Mouse (Mus musculus) cerebellum, adult 9-10 months (tissue): Measurements from ENCODE around the gene Tppp.
"Not testable (repeated sequence)": the region's sequence is repeated elsewhere in the genome, so short reads cannot be mapped to it uniquely, and the experiment has no call there.

Source experiments
- DNase-seq: peaks from one replicate; pipeline ENCODE4 v3.0.0; 2022

The Tppp gene

GRCm38 (mm10) chr13:74008948-74009718 lies at the start of gene Tppp:
Tppp (plus strand) TSS chr13:74009407.
- DNase-seq, result peak; percentile 95

GRCm38 (mm10) chr13:73960117-73960652 lies 49.0 kb upstream of the Tppp start:
- DNase-seq, result no peak

DNA sequence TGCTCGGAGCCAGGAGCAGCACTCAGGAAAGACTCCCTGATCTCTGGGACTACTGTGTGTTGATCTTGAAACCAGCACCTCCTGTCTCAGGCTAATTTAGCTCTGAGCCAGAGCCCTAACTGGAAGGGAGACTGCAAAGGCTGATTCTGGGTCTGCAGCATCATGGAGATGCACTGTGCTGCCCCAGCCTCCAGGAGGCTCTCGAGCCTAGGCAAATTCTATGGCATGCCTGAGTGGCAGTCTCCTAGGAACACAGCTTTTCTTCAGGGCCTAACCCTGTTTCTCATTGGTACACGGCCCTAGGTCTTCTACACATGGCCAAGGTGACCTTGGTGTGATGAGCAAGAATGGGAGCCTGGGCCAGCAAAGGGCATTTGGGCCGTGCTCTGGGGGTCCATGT lies 48.0 kb upstream of the Tppp start:
- no peak for DNase-seq

GRCm38 (mm10) chr13:73963551-73963950 lies 45.7 kb upstream of the Tppp start, which contains the start of gene Zdhhc11:
Zdhhc11 (plus strand) TSS chr13:73963851.
- no peak for DNase-seq

GRCm38 (mm10) chr13:73970545-73971448 lies 38.4 kb upstream of the Tppp start:
- peak; percentile 73 for DNase-seq

DNA sequence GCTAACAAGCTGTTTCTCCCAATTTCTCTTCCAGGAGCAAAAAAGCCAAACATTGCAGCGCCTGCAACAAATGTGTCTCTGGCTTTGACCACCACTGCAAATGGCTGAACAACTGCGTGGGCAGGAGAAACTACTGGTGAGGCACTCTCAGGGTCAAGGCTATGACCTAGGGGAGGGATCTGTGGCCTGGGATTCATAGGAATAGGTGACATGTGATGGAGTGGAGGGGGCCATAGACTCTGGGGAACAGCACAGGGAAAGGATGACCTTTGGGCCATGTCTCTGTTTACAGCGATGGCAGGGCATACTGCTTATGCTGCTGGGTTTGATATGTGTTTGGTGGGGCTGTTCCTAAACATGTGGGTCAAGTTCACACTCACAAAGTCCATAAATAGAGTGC lies 34.7 kb upstream of the Tppp start:
- no peak for DNase-seq

DNA sequence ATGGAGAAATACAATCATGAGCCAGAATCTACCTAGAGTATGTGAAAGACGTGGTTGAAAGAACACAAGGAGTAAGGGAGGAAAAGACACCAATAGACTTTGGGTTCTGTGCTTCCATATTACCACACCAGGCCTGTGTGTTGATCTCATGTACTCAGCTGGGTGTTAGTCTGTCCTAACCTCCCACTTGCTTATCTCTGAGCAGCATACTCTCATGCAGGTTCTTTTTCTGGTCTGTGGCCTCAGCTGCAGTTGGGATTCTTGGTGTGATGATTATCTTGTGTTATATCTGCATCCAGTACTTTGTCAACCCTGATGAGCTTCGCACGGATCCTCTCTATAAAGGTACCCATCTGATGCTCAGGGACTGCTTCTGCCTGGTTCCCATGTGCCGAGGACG lies 32.3 kb upstream of the Tppp start:
- DNase-seq, result no peak

- no peak for DNase-seq
These were observed 18.9 kb upstream of the Tppp start for GRCm38 (mm10) chr13:73990325-73990724.

GRCm38 (mm10) chr13:73990761-73991160 lies 18.4 kb upstream of the Tppp start:
- DNase-seq, result no peak

- no peak for DNase-seq
These were observed 17.9 kb upstream of the Tppp start for GRCm38 (mm10) chr13:73991267-73991666.

GRCm38 (mm10) chr13:73996456-73996855 lies 12.8 kb upstream of the Tppp start:
- DNase-seq, result no peak

DNA sequence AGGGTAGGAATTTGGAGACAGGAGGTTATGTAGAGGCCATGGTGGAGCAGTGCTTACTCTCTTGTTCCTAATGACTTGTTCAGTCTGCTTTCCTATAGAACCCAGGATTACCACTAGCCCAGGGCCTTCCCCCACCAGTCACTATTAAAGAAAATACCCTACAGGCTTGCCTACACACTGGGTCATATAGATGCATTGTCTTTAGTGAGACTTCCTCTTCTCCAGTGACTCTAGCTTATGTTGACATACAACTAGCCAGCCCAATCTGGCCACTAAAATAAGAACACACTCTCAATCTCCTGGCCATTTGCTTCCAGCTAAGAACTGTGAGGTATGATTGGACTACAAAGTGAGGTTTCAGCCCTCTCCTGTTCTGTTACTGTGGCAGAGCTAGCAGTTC lies 8.7 kb upstream of the Tppp start:
- DNase-seq, result no peak

GRCm38 (mm10) chr13:74000961-74001360 lies 8.2 kb upstream of the Tppp start:
- DNase-seq, result no peak

- DNase-seq, result no peak
These were observed 7.7 kb upstream of the Tppp start for GRCm38 (mm10) chr13:74001492-74001891.

DNA sequence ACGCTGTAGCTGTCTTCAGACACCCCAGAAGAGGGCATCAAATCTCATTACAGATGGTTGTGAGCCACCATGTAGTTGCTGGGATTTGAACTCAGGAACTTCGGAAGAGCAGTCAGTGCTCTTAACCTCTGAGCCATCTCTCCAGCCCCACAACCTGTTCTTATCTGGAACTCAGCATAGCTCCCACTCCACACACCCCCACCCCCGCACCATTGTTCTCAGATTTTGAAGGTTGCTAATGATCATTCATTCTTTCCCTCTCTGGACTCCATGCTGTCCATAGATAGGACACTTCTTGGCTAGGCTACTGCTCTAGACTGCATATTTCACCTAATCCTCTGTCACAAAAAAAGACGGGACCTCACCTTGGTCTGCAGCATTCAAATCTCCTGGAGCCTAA lies 2.3 kb upstream of the Tppp start:
- not testable (repeated sequence) for DNase-seq

DNA sequence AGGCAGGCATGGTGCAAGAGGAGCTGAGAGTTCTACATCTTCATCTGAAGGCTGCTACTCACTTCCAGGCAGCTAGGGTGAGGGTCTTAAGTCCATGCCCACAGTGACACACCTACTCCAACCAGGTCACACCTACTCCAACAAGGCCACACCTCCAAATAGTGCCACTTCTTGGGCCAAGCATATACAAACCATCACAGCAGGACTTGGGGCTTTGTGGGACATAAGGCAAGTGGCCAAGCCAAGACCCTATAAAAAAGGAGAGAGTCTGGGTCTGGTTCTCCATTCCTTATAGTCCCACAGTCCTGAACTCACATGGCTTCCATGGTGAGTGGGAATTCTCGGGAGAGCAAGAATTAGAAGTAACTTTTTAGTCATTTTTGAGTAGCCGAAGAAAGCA lies 991 bp upstream of the Tppp start:
- peak; percentile 58 for DNase-seq

DNA sequence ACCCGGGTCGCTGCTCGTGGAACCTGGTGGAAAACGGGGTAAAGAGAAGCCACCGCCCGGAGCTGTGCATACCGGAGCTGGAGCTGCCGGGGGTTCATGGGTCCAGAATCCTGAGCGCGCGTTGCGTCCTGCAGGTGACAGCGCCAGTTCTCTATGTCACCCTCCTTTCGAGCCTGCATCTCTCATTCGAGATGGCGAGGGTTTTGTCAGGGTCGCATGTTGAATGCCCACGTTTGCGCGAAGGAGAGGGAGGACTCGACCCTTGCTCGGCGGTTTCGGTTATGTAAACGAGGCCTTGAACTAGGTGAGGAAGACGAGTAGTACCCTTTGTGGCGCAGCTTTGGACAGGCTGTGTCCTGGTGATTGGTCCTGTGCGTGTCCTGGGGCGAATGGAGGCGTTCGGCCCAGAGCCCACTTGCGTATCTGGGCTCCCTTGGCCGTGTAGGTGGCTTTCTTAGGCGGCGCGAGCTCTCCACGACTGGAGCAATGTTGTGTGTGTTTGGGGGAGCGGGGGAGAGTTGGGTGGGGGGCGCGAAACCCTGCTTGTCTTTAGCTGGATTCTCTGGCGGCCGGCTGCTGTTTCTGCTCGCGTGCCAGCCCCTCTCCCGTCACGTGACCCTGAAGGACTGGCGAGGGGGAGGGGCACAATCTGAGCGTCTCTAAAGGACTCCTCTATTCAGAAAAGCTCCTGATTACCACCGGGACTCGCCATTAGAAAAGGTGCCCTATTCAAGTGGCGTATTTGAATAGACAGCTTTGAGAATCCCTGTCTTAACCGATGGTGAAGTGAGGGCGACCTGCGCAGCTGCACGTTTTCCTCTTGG lies 796 bp downstream of the Tppp start:
- DNase-seq, result peak; percentile 88

DNA sequence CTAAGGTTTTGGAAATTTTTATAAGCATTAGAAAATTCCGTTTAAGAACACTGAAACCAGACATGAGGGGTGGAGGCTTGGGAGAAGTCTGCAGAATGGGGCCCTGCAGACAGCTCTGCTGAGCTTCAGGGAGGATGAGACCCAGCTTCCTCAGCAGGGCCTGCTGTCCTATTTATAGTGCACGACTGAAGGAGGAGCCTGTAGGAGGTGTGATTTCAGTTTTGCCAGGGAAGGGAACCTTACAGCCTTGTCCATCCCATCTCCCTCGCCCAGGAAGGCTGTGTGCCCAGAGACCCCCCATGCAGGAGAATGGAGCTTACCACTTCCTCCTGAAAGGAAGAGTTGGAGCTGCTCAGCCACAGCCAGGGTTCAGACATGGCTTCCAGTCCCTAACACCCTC lies 1.5 kb downstream of the Tppp start:
- DNase-seq, result peak; percentile 73

DNA sequence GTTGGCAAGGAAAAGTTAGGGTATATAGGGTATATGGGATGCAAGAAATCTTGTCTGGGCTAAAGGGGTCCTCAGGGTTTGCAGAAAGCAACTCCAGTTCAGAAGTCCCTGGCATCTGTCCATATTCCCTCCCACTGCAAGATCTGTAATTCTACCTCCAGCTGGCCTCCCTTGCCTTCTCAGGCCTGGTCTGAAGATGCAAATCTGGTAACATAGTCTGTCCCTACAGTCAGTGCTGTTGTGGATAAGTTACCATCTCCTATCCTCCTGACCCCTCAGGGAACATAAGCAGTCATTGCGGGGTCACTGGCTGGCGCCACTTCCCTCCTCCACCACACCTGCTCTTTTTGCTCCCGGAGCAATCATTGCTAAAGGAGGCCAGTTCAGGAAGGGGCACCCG lies 6.7 kb downstream of the Tppp start:
- no peak for DNase-seq

DNA sequence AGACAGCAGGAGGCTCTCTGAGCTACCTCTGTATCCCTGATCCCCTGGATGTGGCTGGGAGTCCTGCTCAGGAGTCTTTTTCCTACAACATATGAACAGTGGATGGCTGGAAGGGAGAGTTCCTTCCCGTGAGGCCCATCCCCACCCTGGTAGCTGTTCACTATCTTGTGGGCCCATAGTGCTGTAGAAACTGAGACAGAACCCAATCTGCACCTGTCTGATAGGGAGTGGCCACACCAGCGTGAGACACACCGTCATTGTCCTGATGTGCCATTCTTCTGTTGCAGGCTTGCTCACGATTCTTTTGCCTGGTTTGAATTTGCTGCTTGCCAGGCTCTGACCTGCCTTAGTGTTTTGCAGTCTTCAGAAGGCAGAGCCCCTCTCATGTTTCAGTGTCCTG lies 8.2 kb downstream of the Tppp start:
- DNase-seq, result no peak

DNA sequence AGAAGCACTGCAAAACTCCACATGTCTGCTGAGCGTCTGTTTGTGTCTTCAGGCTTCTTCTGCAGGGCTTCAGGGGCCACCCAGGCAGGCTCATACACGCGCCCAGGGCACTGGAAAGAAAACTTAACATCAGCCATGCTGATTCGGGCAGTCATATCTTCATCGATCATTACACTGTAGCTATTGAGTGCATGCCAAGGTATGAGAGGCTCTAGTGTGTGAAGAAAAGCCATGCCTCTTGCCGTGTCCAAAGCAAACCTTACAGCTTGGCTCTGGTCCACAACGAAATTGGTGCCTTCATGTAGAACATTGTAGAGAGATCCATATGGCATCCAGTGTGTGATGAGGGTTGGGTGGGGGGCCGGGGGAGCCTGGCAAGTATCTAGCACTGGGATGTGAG lies 9.8 kb downstream of the Tppp start:
- not testable (repeated sequence) for DNase-seq

DNA sequence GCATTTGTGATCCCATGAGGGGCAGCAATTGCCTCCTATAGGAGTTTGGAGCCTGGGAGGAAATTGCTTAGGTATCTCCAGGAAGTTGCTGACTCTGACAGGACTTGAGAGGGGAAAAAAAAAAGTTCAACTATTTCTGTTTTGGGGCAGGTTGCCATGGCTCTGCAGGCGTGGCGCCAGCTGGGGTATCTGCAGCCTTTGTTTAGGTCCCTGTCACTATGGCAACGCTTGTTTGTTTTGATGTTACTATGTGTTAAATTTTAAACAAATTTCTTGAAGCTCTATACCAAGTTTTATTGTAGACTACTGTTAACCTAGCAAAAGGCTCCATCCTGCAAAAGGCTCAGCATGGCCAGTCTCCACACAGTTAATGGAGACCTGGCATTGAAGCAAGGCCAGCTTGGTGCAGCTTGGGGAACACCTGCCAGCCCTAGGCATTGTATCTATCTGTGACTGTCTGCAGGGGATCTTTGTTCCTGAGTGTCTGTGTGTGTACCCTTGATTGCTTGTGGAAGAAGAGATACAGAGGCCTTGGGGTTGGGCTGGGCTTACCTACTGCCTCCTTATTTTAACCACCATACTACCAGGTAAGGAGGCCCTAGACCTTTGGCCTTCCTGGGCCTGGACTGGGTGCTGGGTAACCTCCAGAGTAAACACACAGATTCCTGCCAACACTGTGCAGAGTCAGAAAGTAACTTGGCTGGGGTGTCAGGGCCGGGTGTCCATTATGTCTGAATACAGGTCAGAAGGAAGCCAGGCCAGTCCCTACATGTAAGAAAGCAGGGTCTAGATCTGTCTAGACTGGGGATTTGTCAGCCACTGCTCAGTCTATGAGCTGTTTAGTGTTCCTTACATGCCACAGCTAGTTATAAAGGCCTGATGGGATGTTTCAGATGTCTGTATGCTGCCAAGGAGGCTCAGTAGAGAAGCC lies 16.2 kb downstream of the Tppp start:
- peak; percentile 58 for DNase-seq
